Mouse (Mus musculus) gonadal fat pad, adult 2 months (tissue): ENCODE results near the gene St6galnac5. TPM values are rescaled to one million over a fixed set of nuclear protein-coding genes. Genes with fewer than 3 reads are reported as not detected.

ENCODE experiments used
- DNase-seq: peaks from one replicate; pipeline ENCODE4 v3.0.0-alpha.2; 2012; ENCODE audit warnings: low read depth
- polyA plus RNA-seq: library from polyadenylated mRNA; depleted of rRNA; stranded (reverse); fragments of >200 nt; gene quantifications from 2 replicates; pipeline ENCODE4 v1.2.3, GENCODE M21; 2012

St6galnac5 gene
- polyA plus RNA-seq, 1 experiment: 1.0 TPM

DNA sequence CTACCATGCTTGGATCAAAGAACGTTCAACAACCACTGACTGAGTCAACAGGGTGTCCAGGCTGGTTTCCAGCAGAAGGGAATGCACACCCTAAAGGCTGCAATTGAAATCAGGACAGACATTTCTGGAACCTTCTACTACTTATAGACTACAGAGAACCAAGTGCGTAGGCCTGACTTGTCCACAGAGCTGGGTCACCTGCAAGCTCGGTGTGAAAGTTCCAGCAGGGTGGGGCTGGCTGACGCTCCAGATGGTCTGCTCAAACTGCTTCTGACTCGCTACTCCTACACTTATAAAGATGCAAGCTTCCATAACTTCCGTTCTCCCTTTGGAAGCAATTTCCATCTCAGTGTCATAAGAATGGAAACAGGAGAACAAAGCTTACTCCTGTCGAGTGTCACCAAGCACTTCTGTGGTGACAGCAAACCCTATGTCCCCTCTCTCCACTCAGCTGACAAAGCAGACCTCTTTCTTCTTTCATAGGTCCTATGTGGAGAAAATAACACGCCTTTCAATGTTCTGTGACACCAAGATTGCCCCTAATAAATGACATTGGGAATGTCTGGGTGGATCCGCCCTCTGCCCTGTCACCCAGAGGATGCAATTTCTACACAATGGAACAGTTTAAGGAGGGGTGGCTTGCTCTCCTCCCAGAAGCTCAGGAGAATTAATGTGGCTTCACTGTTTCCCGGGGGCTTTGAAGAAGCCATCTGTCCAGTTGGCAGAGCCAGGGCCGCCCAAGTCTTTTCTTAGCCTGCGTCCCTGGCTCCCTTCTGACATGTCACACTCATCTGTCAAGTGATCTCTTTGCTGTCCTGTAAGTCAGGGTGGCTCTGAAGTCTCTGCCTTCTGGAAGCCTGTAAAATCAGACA lies 114.2 kb downstream of the St6galnac5 start:
- no peak for DNase-seq

DNA sequence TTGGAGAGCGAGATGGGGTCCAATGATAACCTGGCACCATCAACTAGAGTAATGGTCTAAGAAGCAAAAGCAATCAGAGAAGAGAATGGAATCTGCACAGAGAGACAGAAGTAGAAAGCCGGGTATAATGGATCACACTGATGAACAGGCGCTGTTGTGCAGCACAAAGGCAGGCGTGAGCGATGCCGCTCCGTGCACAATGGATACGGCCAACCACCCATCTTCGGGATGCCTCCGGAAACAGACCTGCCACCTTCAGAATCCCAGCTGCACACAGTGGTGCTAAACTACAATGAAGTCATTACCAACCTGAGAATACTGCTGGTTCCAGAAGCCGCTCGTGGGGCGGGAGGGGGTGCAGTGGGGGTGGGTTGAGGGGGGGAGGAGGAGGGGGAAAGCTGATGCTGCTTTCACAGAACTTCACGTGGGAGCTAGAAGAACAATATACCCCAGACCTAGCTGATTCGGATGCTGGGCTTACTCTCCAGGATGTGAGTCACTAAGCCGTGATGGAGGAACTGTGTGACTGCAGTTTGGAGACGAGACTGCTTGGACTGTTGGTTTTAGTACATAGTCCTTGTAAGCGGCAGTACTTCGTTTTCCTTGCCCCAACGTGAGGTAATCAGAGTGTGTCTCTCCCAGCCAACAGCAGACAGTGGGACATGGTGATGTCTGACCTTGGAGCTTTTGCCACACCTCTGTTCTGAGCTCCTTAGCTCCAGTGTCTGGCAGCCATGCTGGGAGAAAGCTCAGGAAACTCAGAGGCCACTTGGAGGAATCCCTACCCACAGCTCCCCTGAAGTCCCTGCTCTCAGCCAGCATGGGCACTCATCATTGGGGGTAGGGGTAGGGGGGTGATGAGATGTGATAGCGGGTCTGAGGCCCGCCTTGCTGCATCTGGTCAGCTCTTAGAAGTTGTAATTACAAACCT lies 115.7 kb downstream of the St6galnac5 start:
- no peak for DNase-seq

DNA sequence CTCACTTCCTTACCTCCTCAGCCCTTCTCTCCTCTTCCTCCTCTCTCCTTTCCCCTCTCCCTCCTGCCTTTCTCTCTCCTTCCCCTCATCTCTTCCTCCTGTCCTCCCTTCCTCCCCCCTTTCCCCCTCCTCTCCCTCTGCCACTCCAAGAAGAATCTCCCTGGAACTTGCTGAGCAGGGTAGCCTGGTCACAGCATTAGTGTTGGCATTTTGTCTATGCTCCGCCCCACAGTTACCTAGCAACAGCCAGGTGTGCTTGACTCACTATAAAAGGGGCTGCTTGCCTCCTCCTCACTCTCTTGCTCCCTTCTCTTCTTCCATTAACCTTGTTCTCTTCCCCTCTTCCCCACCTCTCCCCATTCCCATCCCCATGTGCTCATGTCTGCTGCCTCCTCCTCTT lies 120.1 kb downstream of the St6galnac5 start:
- DNase-seq: no peak

DNA sequence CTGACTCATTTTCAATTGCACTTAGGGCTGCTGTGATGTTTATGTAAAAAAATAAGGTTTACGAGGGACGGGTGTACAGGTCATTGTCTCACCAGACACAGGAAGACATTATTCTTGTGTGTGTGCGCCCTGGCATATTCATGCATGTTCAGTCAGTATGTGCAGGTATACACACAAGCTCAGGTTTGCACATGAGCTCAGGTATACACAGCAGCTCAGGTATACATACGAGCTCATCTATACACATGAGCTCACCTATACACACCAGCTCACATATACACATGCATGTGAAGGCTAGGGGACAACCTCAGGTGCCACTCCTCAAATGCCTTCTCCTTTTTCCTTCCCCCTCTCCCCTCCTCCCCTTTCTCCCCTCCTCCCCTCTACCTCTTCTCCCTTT lies 120.6 kb downstream of the St6galnac5 start:
- DNase-seq: no peak

DNA sequence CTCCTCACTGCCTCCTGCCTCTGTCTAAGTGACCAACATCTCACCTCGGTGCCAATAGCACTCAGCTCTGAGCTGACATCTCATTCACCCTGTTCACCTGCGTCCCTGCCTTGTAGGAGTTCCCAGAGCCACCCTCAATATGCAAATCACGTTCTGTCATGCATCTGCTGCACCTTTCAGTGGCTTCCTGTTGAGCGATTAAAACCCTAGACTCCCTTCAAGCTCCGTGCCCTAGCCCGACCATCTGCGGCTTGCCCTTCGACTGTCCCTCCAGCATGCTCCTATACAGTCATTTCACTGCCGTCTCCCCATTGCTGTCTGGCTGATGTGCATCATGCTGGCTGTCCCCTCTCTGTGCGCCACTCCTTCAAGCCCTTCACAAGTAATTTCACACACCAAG lies 126.0 kb downstream of the St6galnac5 start:
- DNase-seq: no peak

DNA sequence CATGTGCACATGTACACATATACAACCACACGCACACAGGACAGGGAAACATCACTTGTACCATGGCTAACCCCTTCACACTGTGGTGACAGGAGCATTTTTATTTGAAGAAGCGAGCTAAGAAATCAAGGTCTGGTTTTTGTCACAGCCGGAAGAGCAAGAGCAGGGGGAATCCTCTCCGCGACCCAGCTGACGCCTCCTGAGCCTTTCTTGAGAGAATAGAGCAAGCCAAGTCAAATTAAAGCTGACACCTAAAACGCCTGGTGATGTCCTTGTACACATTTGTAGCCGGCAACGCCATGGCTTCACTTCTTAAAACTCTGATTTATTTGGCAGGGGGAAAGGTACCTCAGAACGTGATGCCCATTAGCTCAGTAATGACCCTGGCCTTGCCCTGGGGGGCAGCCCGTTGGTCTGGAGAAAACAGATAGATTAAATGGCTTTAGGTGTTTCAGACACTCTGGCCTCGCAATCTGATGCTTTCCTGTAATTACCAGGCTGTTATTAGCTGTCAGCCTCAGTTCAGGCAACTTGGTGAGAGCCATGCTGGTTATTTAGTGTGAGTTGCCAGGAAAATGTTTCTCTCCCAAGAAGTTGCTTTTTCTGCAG lies 126.9 kb downstream of the St6galnac5 start:
- DNase-seq: no peak

DNA sequence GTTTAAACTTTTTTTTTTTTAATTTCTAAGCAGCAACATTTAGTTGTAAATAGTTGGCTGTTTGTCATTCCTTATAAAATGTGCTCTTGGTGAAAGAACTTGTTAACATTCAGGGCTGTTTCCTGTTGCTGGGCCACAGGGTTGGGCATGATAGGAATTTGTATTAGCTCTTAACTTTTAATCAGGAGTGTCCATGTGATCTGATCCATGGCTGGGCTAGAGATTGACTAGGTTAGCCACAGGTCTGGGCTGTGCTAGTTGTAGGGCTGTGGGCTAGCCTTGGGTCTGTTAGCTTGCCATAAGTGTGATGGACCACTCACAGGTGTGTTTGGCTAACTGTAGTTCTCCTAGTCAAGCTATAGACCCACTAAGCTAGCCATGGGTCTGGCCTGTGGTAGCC lies 138.1 kb downstream of the St6galnac5 start:
- no peak for DNase-seq

DNA sequence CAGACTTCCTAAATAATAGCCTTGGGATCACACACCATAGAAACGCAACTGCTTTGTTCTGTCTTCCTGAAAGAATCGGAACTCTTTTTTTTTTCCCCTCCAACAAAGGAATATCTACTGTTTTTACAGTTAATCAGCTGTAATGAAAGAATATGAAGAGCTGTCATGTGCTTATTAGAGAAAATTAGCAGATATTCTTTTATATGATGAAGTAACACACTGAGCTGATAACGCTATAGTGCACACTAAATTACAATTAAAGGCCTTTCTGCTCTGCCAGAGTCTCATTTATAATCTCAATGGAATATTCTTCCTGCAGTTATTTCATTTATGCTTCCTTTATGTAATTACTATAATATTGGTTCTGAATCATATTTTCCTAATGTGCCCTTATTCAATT lies 139.4 kb downstream of the St6galnac5 start:
- no peak for DNase-seq

DNA sequence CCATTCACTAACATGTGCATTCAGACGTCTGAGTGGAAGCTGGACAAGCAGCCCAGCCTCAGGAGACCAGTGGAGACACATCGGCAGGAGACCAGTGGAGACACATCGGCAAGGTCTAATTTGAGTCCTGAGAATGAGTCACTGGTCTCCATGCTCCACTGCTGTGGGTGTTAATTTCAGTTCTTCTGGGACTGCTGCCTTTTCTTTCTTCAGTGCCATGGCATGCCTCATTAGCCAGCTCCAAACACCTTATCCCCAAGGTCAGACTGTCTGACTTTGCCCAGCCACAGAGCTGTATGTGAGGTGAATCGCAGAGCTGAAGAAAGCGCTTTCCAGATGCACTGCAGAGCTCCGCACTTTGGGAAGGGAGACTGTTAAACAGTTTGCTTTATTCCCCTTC lies 140.8 kb downstream of the St6galnac5 start:
- DNase-seq: no peak

DNA sequence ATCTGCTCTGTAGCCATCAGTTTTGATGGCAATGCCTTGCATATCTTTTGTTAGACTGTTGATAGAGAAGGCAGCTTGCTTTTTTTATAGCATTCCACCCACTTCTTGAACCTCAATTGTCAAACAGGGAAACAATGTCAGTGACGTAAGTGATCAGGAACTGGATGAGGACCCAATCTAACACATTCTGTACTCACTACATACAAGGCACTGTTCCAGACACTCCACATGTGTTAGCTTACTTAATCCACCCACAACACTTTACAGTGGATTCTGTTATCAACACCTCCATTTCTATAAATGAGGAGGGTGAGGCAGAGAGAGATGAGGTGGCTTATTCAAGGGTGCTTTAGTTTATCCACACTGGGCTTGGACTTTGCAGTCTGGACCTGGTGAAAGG lies 144.1 kb downstream of the St6galnac5 start:
- no peak for DNase-seq

DNA sequence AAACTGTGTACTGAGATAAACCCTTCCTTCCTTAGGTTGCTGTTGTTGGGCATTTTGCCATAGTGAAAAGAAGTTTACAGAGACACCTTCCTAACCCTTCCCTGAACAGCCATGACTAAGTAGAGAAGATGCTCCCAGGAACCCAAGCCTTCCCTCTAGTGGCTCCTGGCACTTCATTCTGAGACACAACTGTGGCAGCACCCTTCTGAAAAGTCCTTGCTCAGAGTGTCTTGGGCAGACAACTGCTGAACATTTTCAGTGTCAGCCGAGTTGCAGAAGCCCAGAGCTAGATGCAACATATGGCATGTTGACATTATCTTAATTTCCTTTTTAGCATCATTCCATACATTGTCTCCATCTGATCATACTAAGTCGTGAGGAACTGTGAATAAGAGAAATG lies 144.6 kb downstream of the St6galnac5 start:
- DNase-seq: no peak

DNA sequence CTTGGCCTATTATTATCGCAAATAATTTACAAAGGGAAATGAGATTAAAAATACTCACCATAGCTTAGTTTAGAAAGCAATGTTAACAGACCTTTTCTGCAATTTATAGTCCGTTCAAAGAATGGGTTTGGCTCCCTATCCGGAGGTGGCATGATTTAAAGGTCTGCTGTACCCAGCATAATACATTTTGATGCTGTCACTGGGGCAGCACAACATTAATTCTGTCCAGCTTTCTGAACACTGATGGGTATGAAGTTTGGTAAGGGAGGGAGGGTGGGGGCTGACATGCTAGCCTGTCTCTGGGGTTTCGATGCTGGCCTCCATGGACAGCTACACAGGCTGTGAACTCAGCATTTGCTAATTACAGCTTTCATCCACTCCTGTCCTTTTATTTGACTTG lies 149.6 kb downstream of the St6galnac5 start:
- DNase-seq: no peak

DNA sequence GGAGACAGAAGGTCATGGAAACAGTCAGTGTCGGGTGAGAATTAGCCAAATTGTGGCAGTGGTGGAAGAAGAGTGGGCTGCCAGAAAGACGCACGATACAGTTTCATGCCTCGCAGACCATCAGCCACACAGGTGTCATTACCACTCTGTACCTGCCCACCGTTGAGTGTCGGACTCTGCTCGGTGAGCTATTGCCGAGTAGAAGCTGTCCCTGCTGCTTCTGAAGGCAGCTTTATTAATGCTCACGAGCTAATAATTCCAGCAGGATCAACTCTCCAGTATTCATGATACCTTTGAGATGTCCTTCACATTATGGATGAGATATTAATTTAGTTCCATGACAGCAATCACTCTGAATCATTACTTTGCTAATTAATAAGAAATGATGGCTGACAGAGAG lies 150.1 kb downstream of the St6galnac5 start:
- DNase-seq: no peak

DNA sequence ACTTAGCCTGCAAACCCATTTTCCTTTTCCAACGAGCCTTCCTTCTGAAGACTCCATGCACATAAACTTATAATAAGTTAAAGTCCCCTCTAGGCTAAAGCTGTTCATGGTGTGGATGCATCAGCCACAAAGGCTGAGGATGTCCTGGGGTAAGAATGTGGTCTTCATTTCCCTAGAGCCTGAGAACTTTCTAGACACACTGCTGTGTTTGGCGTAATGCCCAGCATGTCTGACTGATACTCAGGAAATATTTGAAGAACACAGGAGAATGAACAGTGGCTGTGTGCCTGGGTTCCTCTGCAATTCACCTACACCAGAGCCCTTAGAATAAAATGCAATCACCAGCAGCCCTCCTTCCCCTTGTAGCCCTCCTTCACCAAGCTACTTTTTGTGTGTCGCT lies 150.7 kb downstream of the St6galnac5 start:
- no peak for DNase-seq

DNA sequence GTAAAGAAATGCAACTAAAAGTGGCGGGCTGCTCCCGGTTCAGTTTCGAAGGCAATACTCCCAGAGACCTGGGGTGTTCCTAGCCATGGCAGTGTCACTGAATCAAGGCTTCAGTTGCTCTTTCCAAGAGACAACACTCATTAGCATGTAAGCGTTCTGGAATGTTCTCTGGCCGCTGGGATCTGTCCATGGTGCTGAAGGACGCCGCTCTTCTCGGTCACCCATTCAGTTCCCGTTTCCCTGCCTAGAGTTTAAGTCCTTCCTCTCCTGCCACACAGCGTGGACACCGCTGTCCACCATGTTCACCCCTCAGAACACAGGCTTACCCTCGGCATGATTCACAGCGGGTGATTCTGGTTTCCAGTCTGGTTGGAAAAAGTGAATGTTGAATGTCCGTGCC lies 160.8 kb downstream of the St6galnac5 start:
- no peak for DNase-seq

DNA sequence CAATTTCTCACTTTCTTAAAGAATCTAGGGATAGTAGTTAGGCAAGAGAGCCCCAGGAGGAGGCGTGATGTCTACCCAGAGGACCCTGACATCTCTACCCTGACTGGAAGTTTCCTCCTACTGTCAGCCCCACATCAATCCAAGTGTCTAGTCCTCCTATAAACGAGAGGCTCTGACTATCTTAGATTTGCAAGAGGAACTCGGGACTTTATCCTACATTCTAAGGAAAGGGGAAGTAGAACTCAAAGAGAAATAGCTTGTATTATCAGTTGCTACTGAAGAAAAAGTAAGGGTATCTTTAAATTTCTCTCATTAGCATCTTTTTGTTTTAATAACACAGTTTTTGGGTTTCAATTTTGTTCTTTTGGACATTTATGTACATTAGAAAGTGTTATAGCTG lies 161.6 kb downstream of the St6galnac5 start:
- DNase-seq: no peak

DNA sequence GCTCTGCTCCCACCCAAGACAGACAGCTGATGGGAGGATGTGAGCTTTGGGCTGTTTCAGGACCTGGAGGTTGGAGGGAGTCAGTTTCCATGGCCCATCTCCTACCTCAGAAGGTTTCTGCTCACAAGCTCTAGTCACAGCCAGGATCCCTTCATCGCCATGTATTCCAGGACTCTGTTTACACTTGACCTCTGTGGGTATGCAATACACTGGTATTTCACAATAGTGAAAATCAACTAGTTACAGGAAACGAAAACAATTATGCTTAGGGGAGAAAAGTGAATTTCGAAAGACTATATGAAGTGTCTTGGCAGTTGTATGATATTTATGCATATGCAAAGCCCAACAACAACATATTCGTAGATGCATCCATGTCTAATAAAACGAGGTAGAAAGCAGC lies 166.9 kb downstream of the St6galnac5 start:
- no peak for DNase-seq

DNA sequence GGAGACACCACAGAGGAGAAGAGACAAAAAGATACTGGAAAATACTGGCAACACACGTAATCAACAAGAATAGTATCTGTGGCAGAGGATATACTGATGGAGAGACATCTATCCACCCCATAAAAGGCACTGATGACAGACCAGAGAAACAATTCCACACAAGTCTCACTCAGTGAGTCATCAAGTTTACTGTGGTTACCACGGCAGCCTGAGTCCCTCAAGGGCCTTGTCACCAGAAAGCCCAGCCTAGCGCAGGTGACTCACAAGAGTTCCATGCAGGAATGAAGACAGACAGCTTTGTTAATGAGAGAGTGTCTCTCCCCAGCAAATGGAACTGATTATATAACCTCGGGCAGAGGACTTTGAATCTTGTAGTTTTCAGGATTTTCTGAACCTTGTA lies 168.1 kb downstream of the St6galnac5 start:
- no peak for DNase-seq

DNA sequence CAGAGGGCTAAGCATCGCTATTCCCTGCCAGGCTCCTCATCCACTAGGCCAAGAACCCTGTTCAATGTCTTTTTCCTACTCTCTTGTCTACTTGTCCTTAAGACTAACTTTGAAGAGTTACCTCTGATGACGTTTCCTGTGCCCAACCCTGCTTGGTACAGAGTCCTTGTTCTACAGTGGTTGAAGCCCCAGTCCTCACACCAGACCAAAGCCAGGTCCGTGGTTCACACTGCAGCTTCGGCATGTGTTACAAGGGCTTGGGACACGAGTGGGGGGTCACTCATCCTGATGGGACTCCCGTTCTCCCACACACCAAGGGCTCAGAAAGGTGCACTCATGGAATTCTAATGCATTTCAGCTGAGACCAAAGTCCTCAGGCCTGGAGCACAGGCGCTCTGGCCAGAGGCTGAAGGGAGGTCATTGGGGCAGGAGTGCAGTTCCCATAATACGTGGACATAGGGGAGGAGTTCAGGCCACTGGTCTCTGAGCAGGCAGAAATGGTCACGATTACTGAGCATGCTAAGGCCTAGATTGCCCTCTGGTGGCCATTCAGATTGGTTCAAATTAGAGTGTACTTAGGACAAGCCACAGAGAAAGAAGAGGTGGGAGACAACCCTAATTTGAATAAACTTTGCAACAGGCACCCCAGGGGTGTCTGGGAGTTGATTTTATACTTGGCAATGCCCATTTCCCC lies 182.2 kb downstream of the St6galnac5 start:
- DNase-seq: no peak

DNA sequence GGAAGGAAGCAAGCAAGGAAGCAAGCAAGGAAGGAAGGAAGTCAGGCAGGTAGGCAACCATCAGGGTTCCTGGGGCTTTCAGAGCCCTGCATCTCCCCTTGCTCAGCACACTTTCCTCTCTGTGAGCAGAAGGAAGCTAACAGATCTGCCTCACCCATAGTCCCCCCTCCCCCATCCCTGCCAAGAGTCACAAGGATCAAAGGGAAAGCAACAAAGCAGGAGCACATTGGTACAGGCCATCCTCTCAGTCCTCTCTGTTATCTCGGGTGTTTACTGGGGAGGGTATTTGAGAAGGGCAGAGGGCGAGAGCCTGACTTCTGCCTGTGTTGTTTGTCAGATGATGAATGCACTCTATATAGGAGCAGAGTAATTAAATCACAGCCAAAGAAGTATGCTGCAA lies 184.7 kb downstream of the St6galnac5 start:
- DNase-seq: no peak

DNA sequence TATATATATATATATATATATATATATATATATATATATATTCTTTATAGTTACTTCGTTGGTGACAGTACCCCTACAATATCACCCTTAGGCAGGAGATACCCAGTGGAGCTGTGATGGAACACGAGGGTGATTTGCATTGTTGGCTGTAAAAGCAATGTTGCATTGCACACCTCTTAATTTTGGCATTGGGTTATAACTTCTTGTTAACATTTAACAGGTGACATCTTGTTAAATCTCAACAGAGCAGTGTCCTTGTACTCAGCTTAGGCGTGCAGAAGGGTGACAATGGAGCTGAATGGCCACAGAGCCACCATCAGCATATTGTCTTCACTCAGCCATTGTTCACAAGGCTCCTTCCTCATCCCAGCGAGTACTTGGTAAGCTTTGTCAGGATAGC lies 185.8 kb downstream of the St6galnac5 start:
- no peak for DNase-seq

DNA sequence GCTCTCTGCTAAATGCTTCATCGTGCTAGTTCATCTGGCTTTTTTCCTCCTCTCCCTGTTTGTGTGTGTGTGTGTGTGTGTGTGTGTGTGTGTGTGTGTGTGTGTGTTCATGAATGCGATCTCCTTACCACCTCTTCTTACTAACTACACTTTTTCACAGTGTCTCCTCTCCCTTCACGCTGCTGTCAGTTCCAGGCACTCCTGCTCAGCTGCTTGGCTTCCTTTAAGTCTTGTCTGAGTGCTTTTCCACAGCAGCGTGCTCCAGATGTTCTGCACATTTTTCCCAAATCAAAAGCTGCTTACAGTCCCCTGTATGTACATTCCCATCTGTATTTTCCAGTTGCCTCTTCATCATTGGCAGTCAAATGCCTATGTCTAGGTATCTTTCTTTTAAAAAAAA lies 189.0 kb downstream of the St6galnac5 start:
- no peak for DNase-seq
